Mouse (Mus musculus) spleen, postnatal 36 days (tissue): ENCODE data around the gene Bag6.
A peak's percentile ranks its signal among the peaks of the same experiment; 100 is the strongest.

Experiments
- DNase-seq, 2 experiments: peaks; one replicate each; pipeline ENCODE4 v3.0.0; 2022; ENCODE audit warnings: low spot score in 2 of 2, mixed read lengths in 1 of 2

The Bag6 gene

GRCm38 (mm10) chr17:35194844-35195630, 60.1 kb downstream of the Bag6 start:
- peak in 1 of 2 experiments; percentile 62 for DNase-seq

GRCm38 (mm10) chr17:35195631-35196320, 60.8 kb downstream of the Bag6 start:
- DNase-seq: peak; percentile 88

- no peak for DNase-seq
Measured at GRCm38 (mm10) chr17:35196321-35196641, 61.3 kb downstream of the Bag6 start.
